Mouse (Mus musculus): ENCODE measurements around the gene Gtsf1l. TPM values are rescaled to one million over a fixed set of nuclear protein-coding genes. Genes with fewer than 3 reads are reported as not detected.

Gtsf1l gene
- not detected for polyA plus RNA-seq (2015; fragmentation: Illumina TruSeq; extraction: RNeasy Lipid Tissue Mini Kit (QIAGEN cat#74804); ENCODE audit: insufficient read depth, low read depth, low replicate concordance)

GRCm38 (mm10) chr2:163087728-163088127 is at the start of gene Gtsf1l:
Gtsf1l (minus strand) TSS chr2:163087855.

DNA sequence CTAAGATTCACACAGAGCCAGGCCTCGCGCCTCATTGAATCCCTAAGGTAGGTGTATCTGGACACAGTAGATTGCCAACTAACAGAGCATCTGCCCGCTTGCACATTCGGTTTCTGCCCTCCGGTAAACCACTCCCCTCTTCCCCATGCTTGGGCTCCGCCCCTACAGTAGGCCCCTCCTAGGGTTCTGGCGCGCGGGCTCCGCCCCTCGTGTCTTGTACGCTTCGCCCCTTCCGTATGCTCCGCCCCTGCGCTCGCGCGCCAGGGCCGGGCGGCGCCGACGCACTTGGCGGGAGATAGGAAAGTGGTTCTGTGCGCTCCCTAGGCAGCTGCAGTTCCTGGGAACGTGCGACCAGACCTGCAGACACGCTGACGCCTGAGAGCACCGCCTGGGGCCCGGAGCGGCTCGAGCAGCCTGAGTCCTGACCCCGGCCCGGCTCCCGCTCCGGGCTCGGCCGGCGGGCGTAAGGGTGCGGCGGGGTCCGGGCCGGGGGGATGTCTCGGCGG is 33.3 kb downstream of the Gtsf1l start, which contains the start of gene Mybl2:
Mybl2 (plus strand) TSS at position 353 of the 506 bp plus-strand sequence.

Other genes starting within 250 kb of the Gtsf1l start
- 254 TPM for gene Srsf6, start 156.3 kb downstream of the Gtsf1l start, polyA plus RNA-seq (2015; fragmentation: Illumina TruSeq; extraction: RNeasy Lipid Tissue Mini Kit (QIAGEN cat#74804); ENCODE audit: insufficient read depth, low read depth, low replicate concordance)
- not detected for gene L3mbtl1, start 144.4 kb downstream of the Gtsf1l start, polyA plus RNA-seq (2015; fragmentation: Illumina TruSeq; extraction: RNeasy Lipid Tissue Mini Kit (QIAGEN cat#74804); ENCODE audit: insufficient read depth, low read depth, low replicate concordance)
- 1.7 TPM for gene Sgk2, start 100.5 kb downstream of the Gtsf1l start, polyA plus RNA-seq (2015; fragmentation: Illumina TruSeq; extraction: RNeasy Lipid Tissue Mini Kit (QIAGEN cat#74804); ENCODE audit: insufficient read depth, low read depth, low replicate concordance)
- 6.0 TPM for gene Ift52, start 70.5 kb downstream of the Gtsf1l start, polyA plus RNA-seq (2015; fragmentation: Illumina TruSeq; extraction: RNeasy Lipid Tissue Mini Kit (QIAGEN cat#74804); ENCODE audit: insufficient read depth, low read depth, low replicate concordance)
- gene Mybl2, start 33.2 kb downstream of the Gtsf1l start, polyA plus RNA-seq (2015; fragmentation: Illumina TruSeq; extraction: RNeasy Lipid Tissue Mini Kit (QIAGEN cat#74804); ENCODE audit: insufficient read depth, low read depth, low replicate concordance), result 1.2 TPM
- 0.41 TPM for gene Tox2, start 115.3 kb upstream of the Gtsf1l start, polyA plus RNA-seq (2015; fragmentation: Illumina TruSeq; extraction: RNeasy Lipid Tissue Mini Kit (QIAGEN cat#74804); ENCODE audit: insufficient read depth, low read depth, low replicate concordance)